Mouse (Mus musculus): ENCODE data around the gene Cntnap1. TPM values are rescaled to one million over a fixed set of nuclear protein-coding genes. Genes with fewer than 3 reads are reported as not detected.
A peak's percentile ranks its signal among the peaks of the same experiment; 100 is the strongest.

Gene Cntnap1
- polyA plus RNA-seq, 1 experiment from 2014 or later: 0.24 TPM

GRCm38 (mm10) chr11:101138536-101139181 is 31.7 kb upstream of the Cntnap1 start:
- H3K27ac ChIP-seq (ENCODE audit: low read length): no peak overlapping the region
- 20% methylated on average over 15 of the region's 15 CpGs for WGBS
- H3K9ac ChIP-seq (replicated peaks; ENCODE audit: low read depth): no peak overlapping the region
- TF ChIP-seq CTCF (IDR thresholded peaks at IDR 0.05) (no peak), EP300 (IDR thresholded peaks at IDR 0.05) (no peak)
- H3K4me3 ChIP-seq (ENCODE audit: low read depth, low read length): no peak overlapping the region
- DNase-seq (ENCODE audit: low spot score) (peak; percentile 65), ATAC-seq (peak; percentile 61)
- H3K4me1 ChIP-seq (ENCODE audit: insufficient read depth, low read depth, low read length): peaks cover 1% of the 10 kb centered on the region; the same call in 1 of the 2 replicates
- H3K4me2 ChIP-seq (replicated peaks; ENCODE audit: low read depth, low read length): no peak overlapping the region
- H3K9me3 ChIP-seq (ENCODE audit: low read length): no peaks in the 10 kb centered on the region
- no peaks in the 10 kb centered on the region for H3K36me3 ChIP-seq (ENCODE audit: insufficient read depth, low read length)
- no peaks in the 10 kb centered on the region for H3K27me3 ChIP-seq (replicated peaks; ENCODE audit: insufficient read depth, low read length)

GRCm38 (mm10) chr11:101140164-101140819 is 30.0 kb upstream of the Cntnap1 start:
- Histone ChIP-seq H3K27me3 (replicated peaks; ENCODE audit: insufficient read depth, low read length) (no peaks in the 10 kb centered on the region), H3K9me3 (ENCODE audit: low read length) (no peaks in the 10 kb centered on the region), H3K36me3 (ENCODE audit: insufficient read depth, low read length) (no peaks in the 10 kb centered on the region), H3K27ac (ENCODE audit: low read length) (peak overlapping the region; percentile 26; the same call in 1 of the 2 replicates), H3K4me3 (ENCODE audit: low read depth, low read length) (peak overlapping the region; percentile 10; the same call in 1 of the 2 replicates), H3K9ac (replicated peaks; ENCODE audit: low read depth) (no peak overlapping the region), H3K4me2 (replicated peaks; ENCODE audit: low read depth, low read length) (peak overlapping the region; percentile 40), H3K4me1 (ENCODE audit: insufficient read depth, low read depth, low read length) (peaks cover 3% of the 10 kb centered on the region; the same call in 1 of the 2 replicates)
- ATAC-seq (peak; percentile 79), DNase-seq (ENCODE audit: low spot score) (peak; percentile 85)
- no peak for TF ChIP-seq EP300 (IDR thresholded peaks at IDR 0.05)
- TF ChIP-seq CTCF (IDR thresholded peaks at IDR 0.05): no peak
- WGBS: 33% methylated on average over 14 of the region's 27 CpGs

- Histone ChIP-seq H3K4me1 (ENCODE audit: insufficient read depth, low read depth, low read length) (peaks cover 3% of the 10 kb centered on the region; the same call in 1 of the 2 replicates), H3K27me3 (replicated peaks; ENCODE audit: insufficient read depth, low read length) (no peaks in the 10 kb centered on the region), H3K4me3 (ENCODE audit: low read depth, low read length) (no peak overlapping the region), H3K4me2 (replicated peaks; ENCODE audit: low read depth, low read length) (no peak overlapping the region), H3K9ac (replicated peaks; ENCODE audit: low read depth) (no peak overlapping the region), H3K36me3 (ENCODE audit: insufficient read depth, low read length) (no peaks in the 10 kb centered on the region), H3K27ac (ENCODE audit: low read length) (0 out of 2 replicates have a peak overlapping the region, but pooled peaks have one; percentile 26), H3K9me3 (ENCODE audit: low read length) (no peaks in the 10 kb centered on the region)
- TF ChIP-seq EP300 (IDR thresholded peaks at IDR 0.05) (no peak), CTCF (IDR thresholded peaks at IDR 0.05) (no peak)
- ATAC-seq (no peak), DNase-seq (ENCODE audit: low spot score) (no peak)
- WGBS: 80% methylated on average over 8 of the region's 8 CpGs
Observed at GRCm38 (mm10) chr11:101141088-101141487, 29.2 kb upstream of the Cntnap1 start.

DNA sequence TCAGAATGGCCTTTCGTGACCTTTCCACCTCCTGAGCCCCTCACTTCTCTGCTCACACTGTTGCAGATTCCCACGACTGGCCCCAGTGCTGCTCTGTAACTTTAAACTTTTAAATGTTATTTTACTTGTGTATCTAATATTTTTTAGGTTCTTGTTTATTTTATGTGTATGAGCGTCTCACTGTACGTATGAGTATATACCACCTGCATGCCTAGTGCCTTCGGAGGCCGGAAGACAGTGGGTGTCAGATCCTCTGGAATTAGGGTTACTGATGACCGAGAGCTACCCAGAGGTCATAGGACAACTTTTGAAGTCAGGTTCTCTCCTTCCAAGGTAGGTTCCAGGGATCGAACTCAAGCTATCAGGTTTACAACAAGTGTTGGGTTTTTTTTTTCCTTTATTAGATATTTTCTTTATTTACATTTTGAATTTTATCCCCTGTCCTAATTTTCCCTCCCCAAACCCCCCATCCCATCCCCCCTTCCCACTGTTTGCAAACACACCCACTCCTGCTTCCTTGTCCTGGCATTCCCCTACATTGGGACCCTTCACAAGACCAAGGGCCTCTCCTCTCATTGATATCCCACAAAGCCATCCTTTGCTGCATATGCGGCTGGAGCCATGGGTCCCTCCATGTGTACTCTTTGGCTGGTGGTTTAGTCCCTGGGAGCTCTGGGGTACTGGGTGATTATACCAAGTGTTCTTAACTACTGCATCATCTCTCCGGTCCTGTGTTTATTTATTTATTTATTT is 27.9 kb upstream of the Cntnap1 start:
- Histone ChIP-seq H3K27ac (ENCODE audit: low read length) (no peak overlapping the region), H3K4me1 (ENCODE audit: insufficient read depth, low read depth, low read length) (peaks cover 3% of the 10 kb centered on the region; the same call in 1 of the 2 replicates), H3K36me3 (ENCODE audit: insufficient read depth, low read length) (no peaks in the 10 kb centered on the region), H3K4me3 (ENCODE audit: low read depth, low read length) (no peak overlapping the region), H3K4me2 (replicated peaks; ENCODE audit: low read depth, low read length) (no peak overlapping the region), H3K9ac (replicated peaks; ENCODE audit: low read depth) (no peak overlapping the region), H3K9me3 (ENCODE audit: low read length) (no peaks in the 10 kb centered on the region), H3K27me3 (replicated peaks; ENCODE audit: insufficient read depth, low read length) (no peaks in the 10 kb centered on the region)
- ATAC-seq (no peak), DNase-seq (ENCODE audit: low spot score) (no peak)
- WGBS: 87% methylated on average over 10 of the region's 10 CpGs
- TF ChIP-seq CTCF (IDR thresholded peaks at IDR 0.05) (no peak), EP300 (IDR thresholded peaks at IDR 0.05) (no peak)

DNA sequence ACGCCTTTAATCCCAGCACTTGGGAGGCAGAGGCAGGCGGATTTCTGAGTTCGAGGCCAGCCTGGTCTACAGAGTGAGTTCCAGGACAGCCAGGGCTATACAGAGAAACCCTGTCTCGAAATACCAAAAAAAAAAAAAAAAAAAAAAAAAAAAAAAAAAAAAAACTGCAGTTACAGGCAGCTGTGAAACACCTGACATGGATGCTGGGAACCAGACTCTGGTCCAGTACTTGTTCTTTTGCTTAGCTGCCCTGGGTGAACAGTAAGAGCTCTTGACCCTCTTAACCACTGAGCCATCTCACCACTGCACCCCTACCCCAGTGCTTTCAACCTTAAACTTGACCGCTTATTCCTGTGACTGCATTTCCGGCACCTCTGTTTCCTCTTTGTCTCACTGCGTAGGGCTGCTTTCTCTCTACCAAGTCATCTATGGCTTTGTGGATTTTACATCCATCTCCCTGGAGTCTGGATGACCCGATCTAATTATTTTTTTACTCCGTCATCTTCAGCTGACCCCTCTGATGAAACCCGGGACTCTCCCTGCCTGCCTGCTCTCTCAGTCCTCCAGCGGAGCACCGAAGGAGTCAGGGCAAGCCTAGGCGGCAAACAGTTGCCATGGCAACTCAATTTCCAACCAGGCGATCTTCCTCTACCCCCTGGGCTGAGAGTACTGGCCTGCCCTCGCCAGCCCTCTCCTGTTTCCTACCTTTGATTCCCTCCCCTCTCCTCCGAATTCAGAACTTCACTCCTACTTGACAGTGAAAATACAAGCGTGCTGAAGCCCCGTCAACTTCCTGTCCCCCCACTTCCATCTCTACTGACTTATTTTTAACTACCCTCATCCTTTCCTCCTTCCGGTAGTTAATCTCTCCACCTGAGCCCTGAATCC is 26.7 kb upstream of the Cntnap1 start:
- H3K4me3 ChIP-seq (ENCODE audit: low read depth, low read length): peak overlapping the region; percentile 15; the same call in 1 of the 2 replicates
- WGBS: 18% methylated on average over 18 of the region's 19 CpGs
- no peak overlapping the region for H3K9ac ChIP-seq (replicated peaks; ENCODE audit: low read depth)
- H3K36me3 ChIP-seq (ENCODE audit: insufficient read depth, low read length): no peaks in the 10 kb centered on the region
- H3K4me2 ChIP-seq (replicated peaks; ENCODE audit: low read depth, low read length): peak overlapping the region; percentile 54
- H3K27ac ChIP-seq (ENCODE audit: low read length): no peak overlapping the region
- ATAC-seq (peak; percentile 40), DNase-seq (ENCODE audit: low spot score) (peak; percentile 58)
- no peaks in the 10 kb centered on the region for H3K27me3 ChIP-seq (replicated peaks; ENCODE audit: insufficient read depth, low read length)
- H3K9me3 ChIP-seq (ENCODE audit: low read length): no peaks in the 10 kb centered on the region
- peaks cover 3% of the 10 kb centered on the region; the same call in 1 of the 2 replicates for H3K4me1 ChIP-seq (ENCODE audit: insufficient read depth, low read depth, low read length)
- no peak for TF ChIP-seq CTCF (IDR thresholded peaks at IDR 0.05)
- no peak for TF ChIP-seq EP300 (IDR thresholded peaks at IDR 0.05)

All from lung, postnatal 0 days (tissue).